Mouse (Mus musculus): ENCODE results near the gene Trim72.

The Trim72 gene

GRCm38 (mm10) chr7:128053061-128053460, 49.3 kb downstream of the Trim72 start:
- DNase-seq (ENCODE audit: low spot score): no peak

GRCm38 (mm10) chr7:128056917-128057444, 53.2 kb downstream of the Trim72 start:
- no peak for DNase-seq (ENCODE audit: low spot score)

DNA sequence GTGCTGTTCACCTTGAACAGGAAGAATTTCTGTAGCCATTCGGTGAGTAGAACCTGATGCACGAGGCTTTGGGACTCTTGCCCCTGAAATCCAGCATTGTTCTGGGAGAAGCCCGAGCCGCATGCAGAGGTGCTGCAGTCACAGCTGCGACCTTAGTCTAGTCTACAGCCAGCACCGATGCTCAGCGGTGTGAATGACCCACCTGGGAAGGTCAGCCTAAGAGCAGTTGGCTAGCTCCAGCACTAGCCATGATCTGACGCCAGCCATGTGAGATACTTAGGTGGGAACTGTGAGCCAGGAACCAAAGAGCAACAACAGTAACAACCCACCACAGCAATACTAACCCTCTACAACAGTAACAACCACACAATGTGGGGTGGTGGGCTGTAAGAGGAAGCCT, 54.1 kb downstream of the Trim72 start:
- no peak for DNase-seq (ENCODE audit: low spot score)

- no peak for DNase-seq (ENCODE audit: low spot score)
These were observed 54.8 kb downstream of the Trim72 start for GRCm38 (mm10) chr7:128058576-128058975.

GRCm38 (mm10) chr7:128059091-128059490, 55.3 kb downstream of the Trim72 start:
- DNase-seq (ENCODE audit: low spot score): no peak

Measured in MN1 (cell line).